Mouse (Mus musculus) thymus, adult 2 months (tissue): ENCODE measurements around the gene Il34.

Experiments
- CTCF ChIP-seq: fragments of 200-500 bp; IDR thresholded peaks from 2 replicates; pipeline ENCODE4 v1.5.1; 2012; ENCODE audit warnings: mild to moderate bottlenecking, control low read depth, low read length, moderate library complexity, borderline replicate concordance; ENCODE audit not compliant: control insufficient read depth, poor library complexity, insufficient read depth; ENCODE audit errors: extremely low read depth
- POLR2A ChIP-seq: fragments of 200-500 bp; IDR thresholded peaks from 2 replicates; pipeline ENCODE4 v1.6.1; 2012; ENCODE audit warnings: mild to moderate bottlenecking, low read length, control low read depth, moderate library complexity; ENCODE audit not compliant: control insufficient read depth, poor library complexity, insufficient read depth; ENCODE audit errors: extremely low read depth

DNA sequence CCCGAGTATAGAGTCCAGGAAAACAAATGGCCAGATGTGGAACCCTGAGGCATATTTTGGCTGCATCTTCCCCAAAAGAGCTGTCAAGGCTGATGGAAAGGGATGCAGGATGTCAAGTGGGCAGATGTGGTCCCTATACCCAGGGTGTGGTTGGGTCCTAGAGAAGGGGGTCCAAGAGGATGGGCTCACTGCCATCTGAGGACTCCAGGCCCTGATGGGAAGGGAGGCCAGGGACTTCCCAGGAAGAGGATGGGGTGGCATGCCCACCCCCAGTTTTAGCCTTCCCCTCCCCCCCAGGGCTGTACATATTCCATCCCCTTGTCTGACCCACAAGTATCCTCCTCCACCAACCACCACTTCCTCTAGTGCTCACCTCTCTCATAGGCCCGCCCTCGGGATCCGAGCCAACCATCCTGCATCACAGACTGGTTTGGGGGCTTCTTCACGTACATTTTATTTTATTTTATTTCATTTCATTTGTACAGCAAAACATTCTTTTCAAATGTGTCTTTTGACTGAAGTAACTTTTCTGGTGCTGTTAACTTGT is 65.0 kb downstream of the Il34 start:
- TF ChIP-seq CTCF (no peak), POLR2A (no peak)
